In the genomic region with DNA sequence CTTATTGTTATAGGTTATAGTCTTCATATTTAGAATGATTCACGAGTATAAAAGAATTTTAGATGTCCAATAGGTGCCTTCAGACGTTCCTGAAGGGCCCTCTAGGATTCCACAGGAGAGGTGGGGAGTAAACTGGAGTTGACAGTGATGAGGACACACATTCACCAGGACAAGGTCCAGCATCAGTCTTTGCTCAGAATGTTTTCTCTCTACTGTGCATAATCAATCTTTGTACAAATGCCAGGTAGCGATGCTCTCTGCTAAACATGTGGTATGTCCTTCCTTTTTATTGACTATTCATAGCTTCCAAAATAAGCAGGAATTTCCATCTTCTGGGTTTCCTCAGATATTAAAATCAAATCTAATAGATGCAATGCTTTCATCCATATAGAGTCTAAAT, we compare ENCODE assay signal across 31 mouse cellular contexts.
"Had no signal": no experiment of that assay in that cellular context is flagged by ENCODE, and none has a peak within 500 bp of the region (broad histone marks: within the 10 kb centered on the region; RNA-seq: fewer than 3 reads in every experiment).

No protein-coding gene starts in this region.

- H3K4me3 ChIP-seq: left cerebral cortex, adult 2 months; limb, embryonic 10.5 days; limb, embryonic 12.5 days; limb, embryonic 13.5 days; limb, embryonic 15.5 days; liver, embryonic 13.5 days; liver, embryonic 15.5 days; lung, embryonic 15.5 days; megakaryocyte, embryonic 14.5 days; midbrain, embryonic 10.5 days; midbrain, embryonic 12.5 days; midbrain, embryonic 13.5 days; midbrain, embryonic 15.5 days; myocyte; neural tube, embryonic 12.5 days; neural tube, embryonic 13.5 days had no signal

- DNase-seq: layer of hippocampus, postnatal 36 days; left cerebral cortex, postnatal 4 days; liver, embryonic 13.5 days; lung, adult 18-20 months; lung, adult 2 months; lung, embryonic 14.5 days; lung, postnatal 10 days; lung, postnatal 14 days; lung, postnatal 36 days; lung, postnatal 4 days; midbrain, embryonic 14.5 days had no signal

- H3K9me3 ChIP-seq: limb, embryonic 10.5 days; limb, embryonic 12.5 days; limb, embryonic 13.5 days; limb, embryonic 15.5 days; liver, embryonic 13.5 days; liver, embryonic 15.5 days; lung, embryonic 15.5 days; megakaryocyte, embryonic 14.5 days; midbrain, embryonic 10.5 days; midbrain, embryonic 12.5 days; midbrain, embryonic 13.5 days; midbrain, embryonic 15.5 days; neural tube, embryonic 12.5 days; neural tube, embryonic 13.5 days had no signal

- H3K27me3 ChIP-seq: limb, embryonic 12.5 days; limb, embryonic 15.5 days; liver, embryonic 13.5 days; lung, embryonic 15.5 days; megakaryocyte, embryonic 14.5 days; midbrain, embryonic 12.5 days; midbrain, embryonic 13.5 days; midbrain, embryonic 15.5 days; neural tube, embryonic 12.5 days; neural tube, embryonic 13.5 days had no signal

- H3K4me2 ChIP-seq: limb, embryonic 12.5 days; limb, embryonic 13.5 days; limb, embryonic 15.5 days; liver, embryonic 13.5 days; liver, embryonic 15.5 days; lung, embryonic 14.5 days; lung, embryonic 15.5 days; midbrain, embryonic 11.5 days; midbrain, embryonic 12.5 days; midbrain, embryonic 13.5 days; midbrain, embryonic 15.5 days; neural tube, embryonic 12.5 days; neural tube, embryonic 13.5 days had no signal

- H3K4me1 ChIP-seq: limb, embryonic 10.5 days; limb, embryonic 12.5 days; limb, embryonic 13.5 days; limb, embryonic 15.5 days; liver, embryonic 13.5 days; liver, embryonic 15.5 days; lung, embryonic 15.5 days; midbrain, embryonic 10.5 days; midbrain, embryonic 12.5 days; midbrain, embryonic 13.5 days; midbrain, embryonic 15.5 days; neural tube, embryonic 12.5 days; neural tube, embryonic 13.5 days had no signal

- H3K36me3 ChIP-seq: limb, embryonic 10.5 days; limb, embryonic 12.5 days; limb, embryonic 13.5 days; limb, embryonic 15.5 days; liver, embryonic 13.5 days; liver, embryonic 15.5 days; lung, embryonic 15.5 days; midbrain, embryonic 10.5 days; midbrain, embryonic 12.5 days; midbrain, embryonic 13.5 days; midbrain, embryonic 15.5 days; neural tube, embryonic 12.5 days; neural tube, embryonic 13.5 days had no signal

- H3K27ac ChIP-seq: left cerebral cortex, adult 2 months; limb, embryonic 10.5 days; limb, embryonic 12.5 days; limb, embryonic 13.5 days; limb, embryonic 15.5 days; liver, embryonic 13.5 days; liver, embryonic 14.5 days; liver, embryonic 15.5 days; lung, embryonic 15.5 days; macrophage; midbrain, embryonic 10.5 days; midbrain, embryonic 12.5 days; midbrain, embryonic 13.5 days; midbrain, embryonic 15.5 days; neural tube, embryonic 12.5 days; neural tube, embryonic 13.5 days had no signal

- H3K9ac ChIP-seq: limb, embryonic 12.5 days; limb, embryonic 13.5 days; limb, embryonic 15.5 days; liver, embryonic 13.5 days; liver, embryonic 14.5 days; liver, embryonic 15.5 days; lung, embryonic 14.5 days; lung, embryonic 15.5 days; midbrain, embryonic 12.5 days; midbrain, embryonic 13.5 days; midbrain, embryonic 15.5 days; neural tube, embryonic 12.5 days; neural tube, embryonic 13.5 days had no signal

- ATAC-seq: lung, postnatal 0 days; midbrain, embryonic 13.5 days; midbrain, embryonic 15.5 days; midbrain, embryonic 16.5 days had no signal
